Mouse (Mus musculus) brain, embryonic 18.5 days (tissue): ENCODE results near the gene Paqr6.
"Not testable (repeated sequence)": the region's sequence is repeated elsewhere in the genome, so short reads cannot be mapped to it uniquely, and the experiment has no call there.

Source experiments
- DNase-seq: peaks from one replicate; pipeline ENCODE4 v3.0.0-alpha.2; 2012; ENCODE audit warnings: low read depth, low spot score

Gene Paqr6

DNA sequence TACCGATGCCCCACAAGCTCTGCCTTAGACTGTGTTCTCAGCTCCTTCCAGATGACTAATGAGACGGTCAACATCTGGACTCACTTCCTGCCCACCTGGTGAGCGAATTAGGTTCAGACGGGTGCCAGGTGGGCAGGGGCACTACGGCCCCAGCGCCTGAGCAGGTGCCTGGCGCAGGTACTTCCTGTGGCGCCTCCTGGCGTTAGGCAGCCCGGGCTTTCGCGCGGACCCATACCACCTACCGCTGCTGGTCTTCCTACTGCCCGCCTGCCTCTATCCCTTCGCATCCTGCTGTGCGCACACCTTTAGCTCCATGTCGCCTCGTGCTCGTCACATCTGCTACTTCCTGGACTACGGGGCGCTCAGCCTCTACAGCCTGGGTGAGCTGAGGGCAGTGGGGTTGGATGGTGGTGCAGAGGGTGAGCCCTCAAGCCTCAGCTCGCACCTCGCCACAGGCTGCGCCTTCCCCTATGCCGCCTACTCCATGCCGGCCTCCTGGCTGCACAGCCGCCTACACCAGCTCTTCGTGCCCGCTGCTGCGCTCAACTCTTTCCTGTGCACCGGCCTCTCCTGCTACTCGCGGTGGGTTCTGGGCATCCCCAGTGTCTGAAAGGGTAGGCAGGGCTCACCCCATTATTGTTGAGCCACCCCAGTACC, 1.4 kb downstream of the Paqr6 start:
- no peak for DNase-seq

DNA sequence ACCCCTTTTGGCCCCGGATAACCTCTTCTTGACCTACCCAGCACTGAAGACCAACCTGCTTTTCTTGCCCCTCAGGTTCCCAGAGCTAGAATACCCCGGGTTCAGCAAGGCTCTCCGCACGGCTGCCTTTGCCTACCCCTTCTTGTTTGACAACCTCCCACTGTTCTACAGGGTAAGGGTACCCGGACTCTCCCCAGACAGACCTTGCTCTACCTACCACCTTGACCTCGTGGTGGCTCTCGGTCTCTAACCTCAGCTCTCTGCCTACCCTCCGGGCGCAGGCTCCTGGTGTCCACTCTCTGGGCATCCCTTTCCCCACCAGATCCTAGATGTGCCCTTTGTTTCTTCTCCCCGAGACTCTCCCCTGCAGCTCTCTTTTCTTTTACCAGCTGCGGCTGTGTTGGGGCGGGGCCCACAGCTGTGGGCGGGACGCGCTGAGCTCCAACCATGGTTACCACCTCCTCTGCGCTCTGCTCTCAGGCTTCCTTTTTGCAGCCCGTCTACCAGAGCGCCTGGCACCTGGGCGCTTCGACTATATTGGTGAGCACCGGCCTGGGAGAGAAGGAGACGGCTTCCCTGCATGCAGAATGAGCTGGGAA, 2.5 kb downstream of the Paqr6 start:
- DNase-seq: not testable (repeated sequence)

DNA sequence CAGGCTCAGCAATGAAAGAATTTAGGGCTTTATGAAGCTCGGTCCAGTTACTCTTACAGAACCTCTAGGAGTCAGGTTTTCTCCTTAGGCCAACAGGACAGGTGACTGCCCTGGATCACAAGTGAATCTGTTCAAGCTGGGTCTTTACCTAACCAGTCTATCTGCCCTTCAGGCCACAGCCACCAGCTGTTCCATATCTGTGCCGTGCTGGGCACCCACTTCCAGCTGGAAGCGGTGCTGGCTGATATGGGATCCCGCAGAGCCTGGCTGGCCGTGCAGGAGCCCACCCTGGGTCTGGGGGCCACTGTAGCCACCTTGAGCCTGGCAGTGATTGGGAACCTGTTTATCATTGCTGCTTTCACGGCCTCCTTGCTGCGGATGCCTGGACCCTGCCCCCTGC, 3.1 kb downstream of the Paqr6 start:
- not testable (repeated sequence) for DNase-seq

DNA sequence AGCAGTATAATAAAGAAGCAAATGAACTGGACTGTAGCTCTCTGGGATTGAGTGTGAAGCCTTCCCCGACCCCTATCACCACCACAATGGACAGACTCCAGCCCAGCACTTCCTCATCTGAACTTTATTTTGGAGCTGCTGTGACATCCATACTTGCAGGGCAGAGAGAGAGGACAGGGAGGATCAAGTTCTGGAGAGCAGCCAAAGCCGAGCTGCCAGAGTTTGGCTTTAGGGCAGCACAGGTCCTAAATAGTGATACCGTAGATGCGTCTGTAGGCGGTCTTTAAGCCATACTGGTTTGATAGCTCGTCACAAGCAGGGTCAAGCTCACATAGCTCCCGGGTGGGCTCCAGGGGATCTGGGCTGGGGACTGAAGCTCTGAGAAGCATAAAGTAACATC, 4.1 kb downstream of the Paqr6 start:
- DNase-seq: not testable (repeated sequence)

DNA sequence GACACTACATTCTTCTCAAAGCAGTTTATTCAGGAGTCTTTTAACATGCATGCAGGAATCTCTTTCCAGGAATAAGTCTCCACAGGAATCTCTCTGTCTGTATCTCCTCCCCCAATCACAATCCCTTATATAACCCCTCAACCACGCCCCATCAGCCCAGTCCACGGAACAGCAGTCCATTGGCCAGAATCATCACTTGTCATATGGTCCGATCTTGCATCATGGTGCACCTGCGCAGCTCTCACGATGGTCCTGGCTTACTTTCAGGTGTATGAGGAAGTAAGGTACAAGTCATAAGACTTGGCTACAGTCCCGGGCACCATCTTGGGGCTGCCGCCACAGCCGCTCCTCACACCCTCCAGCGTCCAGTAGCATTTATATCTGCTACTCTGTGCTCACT, 8.3 kb downstream of the Paqr6 start, which contains the start of gene Bglap3:
Bglap3 (minus strand) TSS at position 101 of the 400 bp plus-strand sequence.
- DNase-seq: not testable (repeated sequence)

DNA sequence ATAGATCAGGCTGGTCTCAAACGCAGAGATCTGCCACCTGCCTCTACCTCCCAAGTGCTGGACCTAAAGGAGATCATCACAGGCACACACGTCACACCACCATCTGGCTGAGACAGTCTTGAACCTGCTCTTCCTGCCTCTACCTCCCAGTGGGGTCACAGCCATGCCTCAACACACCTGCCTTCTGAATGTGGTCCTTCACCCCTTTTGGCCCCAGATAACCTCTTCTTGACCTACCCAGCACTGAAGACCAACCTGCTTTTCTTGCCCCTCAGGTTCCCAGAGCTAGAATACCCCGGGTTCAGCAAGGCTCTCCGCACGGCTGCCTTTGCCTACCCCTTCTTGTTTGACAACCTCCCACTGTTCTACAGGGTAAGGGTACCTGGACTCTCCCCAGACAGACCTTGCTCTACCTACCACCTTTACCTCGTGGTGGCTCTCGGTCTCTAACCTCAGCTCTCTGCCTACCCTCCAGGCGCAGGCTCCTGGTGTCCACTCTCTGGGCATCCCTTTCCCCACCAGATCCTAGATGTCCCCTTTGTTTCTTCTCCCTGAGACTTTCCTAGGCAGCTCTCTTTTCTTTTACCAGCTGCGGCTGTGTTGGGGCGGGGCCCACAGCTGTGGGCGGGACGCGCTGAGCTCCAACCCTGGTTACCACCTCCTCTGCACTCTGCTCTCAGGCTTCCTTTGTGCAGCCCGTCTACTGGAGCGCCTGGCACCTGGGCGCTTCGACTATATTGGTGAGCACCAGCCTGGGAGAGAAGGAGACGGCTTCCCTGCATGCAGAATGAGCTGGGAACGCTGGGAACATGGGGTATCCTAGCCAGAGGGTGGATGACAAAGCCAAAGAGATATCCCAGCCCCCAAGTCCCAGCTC, 11.6 kb downstream of the Paqr6 start:
- not testable (repeated sequence) for DNase-seq

DNA sequence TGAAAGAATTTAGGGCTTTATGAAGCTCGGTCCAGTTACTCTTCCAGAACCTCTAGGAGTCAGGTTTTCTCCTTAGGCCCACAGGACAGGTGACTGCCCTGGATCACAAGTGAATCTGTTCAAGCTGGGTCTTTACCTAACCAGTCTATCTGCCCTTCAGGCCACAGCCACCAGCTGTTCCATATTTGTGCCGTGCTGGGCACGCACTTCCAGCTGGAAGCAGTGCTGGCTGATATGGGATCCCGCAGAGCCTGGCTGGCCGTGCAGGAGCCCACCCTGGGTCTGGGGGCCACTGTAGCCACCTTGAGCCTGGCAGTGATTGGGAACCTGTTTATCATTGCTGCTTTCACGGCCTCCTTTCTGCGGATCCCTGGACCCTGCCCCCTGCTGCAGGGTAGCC, 12.3 kb downstream of the Paqr6 start:
- not testable (repeated sequence) for DNase-seq

DNA sequence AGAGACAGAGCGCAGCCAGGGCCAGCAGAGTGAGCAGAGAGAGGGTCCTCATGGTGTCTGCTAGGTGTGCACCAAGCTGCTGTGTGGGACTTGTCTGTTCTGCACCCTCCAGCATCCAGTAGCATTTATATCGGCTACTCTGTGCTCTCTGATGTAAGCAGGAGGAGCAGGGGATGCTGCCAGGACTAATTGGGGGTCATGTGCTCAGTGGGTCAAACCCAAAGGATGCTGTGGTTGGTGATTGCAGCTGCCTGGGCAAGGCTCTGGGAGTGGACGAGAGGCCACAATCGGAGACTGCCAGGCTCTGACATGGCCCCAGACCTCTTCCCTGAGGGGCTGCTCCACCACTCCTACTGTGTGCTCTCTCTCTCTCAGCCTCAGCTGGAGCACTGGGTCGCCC, 14.2 kb downstream of the Paqr6 start, which contains the start of gene Bglap2:
Bglap2 (minus strand) TSS at position 101 of the 400 bp plus-strand sequence.
- not testable (repeated sequence) for DNase-seq

DNA sequence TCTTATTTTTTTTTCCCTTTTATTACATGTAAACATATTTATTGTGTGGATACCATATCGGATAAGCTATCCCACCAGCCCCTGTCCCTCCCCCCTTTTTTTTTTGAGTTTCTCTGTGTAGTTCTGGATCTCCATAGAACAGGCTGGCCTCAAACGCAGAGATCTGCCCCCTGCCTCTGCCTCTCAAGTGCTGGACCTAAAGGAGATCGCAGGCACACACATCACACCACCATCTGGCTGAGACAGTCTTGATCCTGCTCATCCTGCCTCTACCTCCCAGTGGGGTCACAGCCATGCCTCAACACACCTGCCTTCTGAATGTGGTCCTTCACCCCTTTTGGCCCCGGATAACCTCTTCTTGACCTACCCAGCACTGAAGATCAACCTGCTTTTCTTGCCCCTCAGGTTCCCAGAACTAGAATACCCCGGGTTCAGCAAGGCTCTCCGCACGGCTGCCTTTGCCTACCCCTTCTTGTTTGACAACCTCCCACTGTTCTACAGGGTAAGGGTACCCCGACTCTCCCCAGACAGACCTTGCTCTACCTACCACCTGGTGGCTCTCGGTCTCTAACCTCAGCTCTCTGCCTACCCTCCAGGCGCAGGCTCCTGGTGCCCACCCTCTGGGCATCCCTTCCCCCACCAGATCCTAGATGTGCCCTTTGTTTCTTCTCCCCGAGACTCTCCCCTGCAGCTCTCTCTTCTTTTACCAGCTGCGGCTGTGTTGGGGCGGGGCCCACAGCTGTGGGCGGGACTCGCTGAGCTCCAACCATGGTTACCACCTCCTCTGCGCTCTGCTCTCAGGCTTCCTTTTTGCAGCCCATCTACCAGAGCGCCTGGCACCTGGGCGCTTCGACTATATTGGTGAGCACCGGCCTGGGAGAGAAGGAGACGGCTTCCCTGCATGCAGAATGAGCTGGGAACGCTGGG, 17.3 kb downstream of the Paqr6 start:
- DNase-seq: not testable (repeated sequence)

DNA sequence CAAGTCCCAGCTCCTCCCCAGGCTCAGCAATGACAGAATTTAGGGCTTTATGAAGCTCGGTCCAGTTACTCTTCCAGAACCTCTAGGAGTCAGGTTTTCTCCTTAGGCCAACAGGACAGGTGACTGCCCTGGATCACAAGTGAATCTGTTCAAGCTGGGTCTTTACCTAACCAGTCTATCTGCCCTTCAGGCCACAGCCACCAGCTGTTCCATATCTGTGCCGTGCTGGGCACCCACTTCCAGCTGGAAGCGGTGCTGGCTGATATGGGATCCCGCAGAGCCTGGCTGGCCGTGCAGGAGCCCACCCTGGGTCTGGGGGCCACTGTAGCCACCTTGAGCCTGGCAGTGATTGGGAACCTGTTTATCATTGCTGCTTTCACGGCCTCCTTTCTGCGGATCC, 18.0 kb downstream of the Paqr6 start:
- not testable (repeated sequence) for DNase-seq

DNA sequence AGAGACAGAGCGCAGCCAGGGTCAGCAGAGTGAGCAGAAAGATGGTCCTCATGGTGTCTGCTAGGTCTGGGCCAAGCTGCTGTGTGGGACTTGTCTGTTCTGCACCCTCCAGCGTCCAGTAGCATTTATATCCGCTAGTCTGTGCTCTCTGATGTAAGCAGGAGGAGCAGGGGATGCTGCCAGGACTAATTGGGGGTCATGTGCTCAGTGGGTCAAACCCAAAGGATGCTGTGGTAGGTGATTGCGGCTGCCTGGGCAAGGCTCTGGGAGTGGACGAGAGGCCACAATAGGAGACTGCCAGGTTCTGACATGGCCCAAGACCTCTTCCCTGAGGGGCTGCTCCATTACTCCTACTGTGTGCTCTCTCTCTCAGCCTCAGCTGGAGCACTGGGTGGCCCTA, 20.0 kb downstream of the Paqr6 start, which contains the start of gene Bglap:
Bglap (minus strand) TSS at position 101 of the 400 bp plus-strand sequence.
- DNase-seq: no peak

DNA sequence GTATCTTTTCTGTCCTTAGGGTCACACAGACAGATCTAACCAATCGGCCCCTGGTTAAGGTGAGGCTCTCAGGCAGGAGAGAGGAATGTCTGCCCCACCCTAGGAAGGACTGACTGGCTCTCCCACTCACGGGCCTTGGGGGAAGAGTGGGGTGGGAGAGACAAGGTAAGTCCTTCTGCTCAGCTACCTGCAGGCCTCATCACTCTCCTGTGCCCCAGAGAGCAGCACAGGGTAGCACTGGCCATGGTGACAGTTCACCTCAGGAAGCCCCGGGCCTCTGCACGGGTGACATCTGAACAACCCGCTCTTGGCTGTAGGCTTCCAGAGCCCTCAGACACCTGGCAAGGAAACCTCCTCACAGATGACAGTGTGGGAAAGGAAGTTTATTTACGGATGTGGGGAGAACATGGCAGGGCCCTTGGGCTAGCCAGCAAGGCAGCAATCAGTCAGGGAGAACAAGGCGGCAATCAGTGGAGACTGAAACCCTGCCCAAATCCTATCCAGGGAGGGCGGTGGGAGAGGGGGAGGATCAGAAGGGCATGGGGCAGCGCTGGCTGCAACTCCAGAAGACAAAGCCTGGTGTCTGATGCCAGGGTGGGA, 29.5 kb downstream of the Paqr6 start:
- no peak for DNase-seq

DNA sequence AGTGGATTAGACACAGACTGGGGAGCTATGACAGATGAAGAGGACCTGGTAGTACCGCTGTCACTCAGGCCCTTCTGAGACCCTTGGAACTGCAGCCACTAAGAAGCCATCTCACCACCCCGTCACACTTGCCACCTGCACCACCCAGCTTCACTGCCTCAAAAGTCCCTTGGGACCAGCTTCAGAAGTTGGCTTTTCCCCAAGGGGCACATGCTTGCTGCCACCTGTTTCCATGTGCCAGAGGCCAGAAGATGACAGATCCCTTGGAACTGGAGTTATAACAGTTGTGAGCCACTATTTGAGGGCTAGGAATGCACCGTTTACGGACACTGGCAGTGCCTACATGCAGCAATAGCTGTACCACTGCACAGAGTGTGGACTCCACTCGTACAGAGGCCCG, 30.9 kb downstream of the Paqr6 start:
- DNase-seq: no peak

DNA sequence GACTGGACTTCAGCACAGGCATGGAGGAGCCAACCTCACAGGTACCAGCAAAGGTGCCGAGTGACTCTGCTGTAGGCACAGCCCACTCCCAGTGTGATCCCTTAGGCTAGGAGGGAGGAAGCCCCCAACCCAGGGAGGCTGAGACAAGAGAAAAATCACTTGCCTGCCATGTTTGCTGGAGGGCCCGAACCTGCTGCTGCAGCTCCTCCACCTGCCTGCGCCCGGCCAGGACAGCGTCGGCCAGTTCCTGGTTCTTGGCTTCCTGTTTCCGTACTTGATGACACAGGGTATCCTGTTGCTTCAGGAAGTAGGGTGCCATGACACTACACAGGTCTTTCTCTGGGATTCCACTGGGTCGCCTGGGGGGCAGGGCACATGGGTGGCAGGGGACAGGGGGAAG, 31.4 kb downstream of the Paqr6 start:
- DNase-seq: no peak

DNA sequence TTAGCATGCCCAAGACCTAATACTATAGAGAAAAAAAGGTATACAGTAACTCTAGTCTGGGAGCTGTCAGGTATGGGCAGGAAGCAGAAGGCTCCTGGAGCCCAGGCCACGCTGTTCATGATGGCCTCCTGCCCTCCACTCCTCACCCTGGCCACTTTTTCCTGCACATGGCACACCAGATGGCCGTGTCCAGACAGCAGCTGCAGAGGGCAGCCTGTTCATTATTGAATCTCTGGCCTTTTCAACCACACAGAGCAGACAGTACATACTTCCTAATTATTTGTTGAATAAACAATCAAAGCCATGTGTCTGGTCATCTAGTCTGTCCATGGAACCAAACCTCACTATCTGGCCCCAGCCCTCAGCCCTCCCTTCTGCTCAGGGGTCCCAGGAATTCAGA, 34.3 kb downstream of the Paqr6 start:
- DNase-seq: no peak

DNA sequence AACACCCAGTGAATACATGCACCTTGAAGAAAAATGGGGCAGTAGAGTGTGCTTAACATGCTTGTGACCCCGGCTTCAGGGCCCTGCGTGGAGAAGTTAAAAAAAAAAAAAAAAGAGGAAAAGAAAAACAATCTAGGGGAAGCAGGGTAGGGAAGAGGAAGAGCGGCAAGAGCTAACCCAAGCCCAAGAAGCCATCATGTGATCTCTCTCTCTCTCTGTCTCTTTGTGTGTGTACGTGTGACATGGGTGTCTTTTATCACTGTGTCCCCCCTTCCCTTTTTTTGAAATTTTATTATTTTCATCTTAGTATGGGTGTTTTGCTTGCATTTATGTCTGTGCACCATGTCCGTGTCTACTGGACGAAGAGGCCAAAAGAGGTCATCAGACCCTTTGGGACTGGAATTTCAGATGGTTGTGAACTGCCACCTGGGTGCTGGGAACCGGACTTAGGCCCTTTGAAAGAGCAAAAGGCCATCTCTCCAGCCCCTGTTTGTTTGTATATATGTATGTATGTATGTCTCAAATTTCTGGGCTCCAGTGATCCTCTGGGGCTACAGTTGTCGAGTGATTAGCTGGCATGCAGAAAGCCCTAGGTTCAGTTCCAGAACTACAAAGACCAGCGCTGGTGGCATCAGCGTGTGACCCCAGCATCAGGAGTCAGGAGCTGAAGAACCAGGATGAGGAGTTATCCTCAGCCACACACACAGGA, 39.3 kb downstream of the Paqr6 start:
- no peak for DNase-seq

DNA sequence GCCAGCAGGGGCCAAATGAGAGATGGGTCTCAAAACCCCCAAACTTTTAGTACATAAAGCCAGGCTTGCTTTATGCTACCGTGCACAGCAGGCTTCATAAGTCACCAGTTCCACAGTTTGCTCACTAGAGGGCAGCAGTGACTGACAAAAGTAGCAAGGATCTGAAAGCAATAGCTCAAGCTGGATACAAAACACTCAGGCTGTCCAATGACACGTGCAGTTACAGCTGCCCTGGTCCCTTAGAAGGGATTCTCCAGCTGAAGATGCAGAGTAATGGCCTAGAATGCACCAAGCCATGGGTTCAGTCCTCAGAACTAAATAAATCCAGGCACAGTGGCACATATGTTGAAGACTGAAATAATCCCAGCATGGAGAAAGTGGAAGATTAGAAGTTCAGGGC, 42.7 kb downstream of the Paqr6 start:
- DNase-seq: peak; percentile 64

DNA sequence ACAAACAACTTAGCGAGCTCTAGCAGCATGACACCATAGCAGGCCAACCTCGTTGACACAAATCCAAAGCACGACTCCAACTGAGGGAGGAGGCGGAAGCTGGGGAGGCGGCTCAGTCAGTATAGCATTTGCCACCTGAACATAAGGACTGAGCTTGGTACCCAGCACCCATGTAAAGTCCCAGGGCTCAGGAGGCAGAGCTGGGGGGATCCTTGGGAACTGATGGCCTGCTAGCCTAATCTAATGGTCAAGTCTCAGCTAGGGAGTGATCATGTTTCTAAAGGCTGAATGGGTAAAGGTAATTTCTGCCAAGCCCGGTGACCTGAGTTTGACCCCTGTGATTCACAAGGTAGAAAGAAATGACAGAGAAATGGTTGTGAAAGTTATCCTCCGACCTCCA, 43.1 kb downstream of the Paqr6 start:
- DNase-seq: no peak

DNA sequence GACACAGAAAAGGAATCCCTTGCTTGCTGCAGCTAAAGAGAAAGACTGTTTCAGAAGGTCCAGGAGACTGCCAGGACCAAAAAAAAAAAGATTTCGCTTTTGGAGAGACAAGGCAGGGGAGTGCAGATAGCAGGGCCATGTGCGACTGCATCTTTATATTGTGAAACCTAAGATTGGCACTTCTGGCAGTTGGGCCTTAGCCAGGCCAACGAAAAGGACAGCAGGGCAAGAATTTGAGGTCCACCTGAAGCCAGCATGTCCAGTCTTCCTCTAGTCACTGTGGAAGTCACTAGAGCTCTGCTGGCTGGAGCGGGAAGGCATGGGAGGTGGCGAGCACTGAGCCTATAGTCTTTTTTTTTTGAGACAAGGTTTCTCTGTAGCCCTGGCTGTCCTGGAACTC, 44.6 kb downstream of the Paqr6 start:
- DNase-seq: no peak
